Mouse (Mus musculus) midbrain, embryonic 10.5 days (tissue): Measurements from ENCODE around the gene Ppt2. TPM values are rescaled to one million over a fixed set of nuclear protein-coding genes. Genes with fewer than 3 reads are reported as not detected.

Experiments used
- DNase-seq: peaks from one replicate; pipeline ENCODE4 v3.0.0-alpha.2; 2017; ENCODE audit warnings: low spot score
- H3K27ac ChIP-seq: fragments of 300-500 bp; sonication (generic); replicated peaks from 2 replicates; pipeline ENCODE4 v1.5.1; 2016; ENCODE audit warnings: mild to moderate bottlenecking
- H3K27me3 ChIP-seq: fragments of 300-500 bp; sonication (generic); 2 replicates; pipeline ENCODE4 v1.6.1; 2016; ENCODE audit warnings: low read depth, mild to moderate bottlenecking; ENCODE audit not compliant: poor library complexity, severe bottlenecking
- H3K36me3 ChIP-seq: fragments of 300-500 bp; sonication (generic); 2 replicates; pipeline ENCODE4 v1.6.1; 2016; ENCODE audit warnings: mild to moderate bottlenecking, moderate library complexity
- H3K4me1 ChIP-seq: fragments of 300-500 bp; sonication (generic); 2 replicates; pipeline ENCODE4 v1.6.1; 2016
- H3K4me3 ChIP-seq: fragments of 300-500 bp; sonication (generic); 2 replicates; pipeline ENCODE4 v1.5.1; 2016; ENCODE audit warnings: mild to moderate bottlenecking, moderate library complexity
- H3K9me3 ChIP-seq: fragments of 300-500 bp; sonication (generic); replicated peaks from 2 replicates; pipeline ENCODE4 v1.6.1; 2016; ENCODE audit warnings: mild to moderate bottlenecking
- WGBS: fragments of 180-500 bp; shearing (Covaris S2); methylation state at CpG from one replicate; pipeline ENCODE4 v1.1.7; 2016; 5-methylcytosine and 5-hydroxymethylcytosine counted together
- polyA plus RNA-seq: library from polyadenylated mRNA; unstranded; fragments of >200 nt; fragmentation: Nextera tagmentation; extraction: Ambion mirVana; gene quantifications from 2 replicates; pipeline ENCODE4 v1.2.1, GENCODE M21; 2016

The Ppt2 gene
- polyA plus RNA-seq, 1 experiment from 2014 or later: 22.5 TPM

DNA sequence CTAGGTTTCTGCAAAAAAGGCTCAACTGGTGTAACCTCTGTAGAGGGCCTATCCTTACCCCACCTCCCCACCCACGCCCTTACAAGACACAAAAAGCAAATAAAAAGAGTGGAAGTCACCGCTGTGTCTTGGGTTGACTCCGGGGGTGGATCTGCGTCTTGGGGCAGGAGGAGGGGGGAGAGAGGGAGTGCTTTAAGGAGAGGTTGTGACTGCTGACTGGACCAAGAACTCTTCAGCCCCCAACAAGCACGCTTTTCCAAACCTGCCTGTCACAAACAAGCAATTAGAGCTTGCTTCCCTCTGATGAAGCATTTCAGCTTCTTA, 296 bp upstream of the Ppt2 start:
- Histone ChIP-seq H3K4me3 (peak overlapping the region; percentile 64), H3K27me3 (peaks cover 55% of the 10 kb centered on the region), H3K9me3 (no peaks in the 10 kb centered on the region), H3K27ac (peak overlapping the region; percentile 94), H3K4me1 (peaks cover 74% of the 10 kb centered on the region), H3K36me3 (peaks cover 11% of the 10 kb centered on the region)
- no peak for DNase-seq
- 16% methylated on average over 5 of the region's 5 CpGs for WGBS

DNA sequence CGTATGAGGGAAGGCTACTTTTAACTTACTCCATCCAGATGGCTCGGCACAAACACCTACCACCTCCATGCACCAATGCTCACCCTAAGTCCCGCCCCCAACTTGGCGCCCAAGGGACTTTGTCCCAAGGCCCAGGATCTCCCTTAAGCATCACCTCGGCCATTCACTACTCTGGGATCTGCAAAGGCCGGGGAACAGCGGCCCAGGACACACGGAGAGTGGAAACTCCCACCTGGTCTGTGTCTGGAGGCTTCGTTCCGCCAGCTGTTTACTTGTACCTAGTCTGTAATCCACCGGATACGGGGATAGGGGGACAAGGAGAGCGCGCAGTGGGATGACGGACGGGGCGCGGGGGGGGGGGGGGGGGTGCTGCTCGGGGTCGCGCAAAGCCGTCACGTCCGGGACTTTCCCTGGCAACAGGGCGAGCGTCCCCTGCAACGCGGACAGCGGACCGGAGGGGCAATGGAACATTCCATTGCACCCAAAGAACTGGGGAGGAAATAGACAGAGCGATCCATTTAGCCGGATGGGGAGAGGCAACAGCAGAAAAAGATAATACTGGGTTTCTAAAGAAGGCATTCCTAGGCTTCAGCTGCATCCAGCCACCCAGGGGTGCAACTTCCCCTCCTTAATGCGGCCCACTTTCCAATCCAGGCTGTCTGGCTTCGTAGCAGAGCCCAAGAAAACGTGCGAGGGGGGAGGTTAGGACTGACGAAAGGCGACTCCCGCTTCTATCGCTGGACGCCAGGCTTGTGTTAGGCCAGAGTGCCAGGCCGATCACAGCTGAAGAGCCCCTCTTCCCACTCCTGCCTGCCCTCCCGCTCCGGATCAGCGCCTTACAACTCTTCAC, 992 bp downstream of the Ppt2 start:
- Histone ChIP-seq H3K4me1 (peaks cover 65% of the 10 kb centered on the region), H3K27me3 (peaks cover 42% of the 10 kb centered on the region), H3K36me3 (peaks cover 24% of the 10 kb centered on the region), H3K27ac (peak overlapping the region; percentile 94), H3K9me3 (no peaks in the 10 kb centered on the region), H3K4me3 (peak overlapping the region; percentile 64)
- under 1% methylated on average over 45 of the region's 45 CpGs for WGBS
- peak; percentile 93 for DNase-seq

DNA sequence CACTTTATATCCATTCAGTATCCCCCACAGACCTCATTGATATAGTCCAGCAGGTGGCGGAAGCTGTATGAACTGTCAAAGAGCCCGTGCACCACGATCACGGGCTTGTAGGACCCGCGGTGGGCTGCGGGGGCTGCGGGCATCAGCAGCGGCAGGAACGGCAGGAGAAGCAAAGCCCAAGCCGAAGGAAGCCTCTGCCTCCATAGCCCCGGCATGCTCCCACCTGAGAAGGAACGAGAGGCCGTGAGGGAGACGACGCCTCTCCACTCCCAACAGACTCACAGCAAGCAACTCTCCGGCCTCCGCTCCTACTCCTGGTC, 1.6 kb downstream of the Ppt2 start:
- Histone ChIP-seq H3K4me1 (peaks cover 60% of the 10 kb centered on the region), H3K27ac (peak overlapping the region; percentile 94), H3K27me3 (peaks cover 36% of the 10 kb centered on the region), H3K4me3 (peak overlapping the region; percentile 64), H3K36me3 (peaks cover 30% of the 10 kb centered on the region), H3K9me3 (no peaks in the 10 kb centered on the region)
- DNase-seq: peak; percentile 54
- WGBS: 0% methylated on average over 18 of the region's 18 CpGs

DNA sequence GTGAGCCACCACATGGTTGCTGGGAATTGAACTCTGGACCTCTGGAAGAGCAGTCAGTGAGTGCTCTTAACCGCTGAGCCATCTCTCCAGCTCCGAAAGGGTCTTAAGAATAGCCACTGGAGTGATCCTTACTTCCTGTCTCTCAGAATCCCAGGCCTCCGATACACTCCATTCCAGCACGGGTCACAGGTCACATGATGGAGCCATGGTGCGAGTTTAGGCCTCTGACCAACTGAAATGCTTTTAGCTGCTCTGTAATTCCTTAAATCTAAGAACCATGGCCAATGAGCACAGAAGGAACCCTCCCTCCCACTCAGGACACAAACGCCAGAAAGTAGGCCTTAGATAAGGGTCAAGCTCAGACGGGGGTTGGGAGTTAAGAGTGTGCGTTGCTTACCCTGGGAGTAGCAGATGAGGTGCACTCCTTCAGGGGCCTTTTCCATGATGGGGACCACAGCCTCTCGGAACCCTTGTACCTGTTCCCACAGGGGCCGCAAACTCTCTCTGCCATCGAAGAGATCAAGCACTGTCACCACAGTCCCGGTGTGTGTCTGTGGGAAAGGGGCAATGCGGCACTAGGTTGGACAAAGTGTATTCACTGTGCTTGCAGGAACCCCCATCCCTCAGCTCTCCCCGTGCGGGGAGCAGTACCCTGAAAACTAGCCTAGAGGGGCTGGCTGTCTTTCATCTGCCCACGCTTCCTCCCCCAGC, 2.1 kb downstream of the Ppt2 start:
- peak overlapping the region; percentile 64 for H3K4me3 ChIP-seq

DNA sequence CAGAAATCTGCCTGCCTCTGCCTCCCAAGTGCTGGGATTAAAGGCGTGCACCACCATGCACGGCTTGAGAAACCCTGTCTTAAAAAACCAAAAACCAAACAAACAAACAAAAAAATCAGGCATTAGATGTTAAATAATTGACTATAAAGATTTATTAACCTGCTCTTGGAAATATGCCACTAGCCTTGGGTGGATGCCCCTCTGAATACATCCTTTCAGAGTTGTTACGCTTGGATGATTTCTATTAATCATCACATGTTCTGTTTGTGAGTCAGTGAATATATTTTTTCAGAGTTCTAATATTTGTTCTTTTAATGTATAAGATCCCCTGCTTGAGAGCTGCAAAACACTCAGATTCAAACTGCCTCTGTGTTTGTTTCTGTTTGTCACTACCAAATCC, 3.3 kb downstream of the Ppt2 start:
- peaks cover 19% of the 10 kb centered on the region for H3K27me3 ChIP-seq
- WGBS: 94% methylated on average over 3 of the region's 3 CpGs
- DNase-seq: no peak
- peaks cover 42% of the 10 kb centered on the region for H3K4me1 ChIP-seq
- no peak overlapping the region for H3K4me3 ChIP-seq
- no peaks in the 10 kb centered on the region for H3K9me3 ChIP-seq
- no peak overlapping the region for H3K27ac ChIP-seq
- H3K36me3 ChIP-seq: peaks cover 43% of the 10 kb centered on the region

More for the DNA sequence above, 2.1 kb downstream of the Ppt2 start:
- H3K27me3 ChIP-seq: peaks cover 31% of the 10 kb centered on the region
- peaks cover 35% of the 10 kb centered on the region for H3K36me3 ChIP-seq
- H3K9me3 ChIP-seq: no peaks in the 10 kb centered on the region
- peak overlapping the region; percentile 94 for H3K27ac ChIP-seq
- peaks cover 54% of the 10 kb centered on the region for H3K4me1 ChIP-seq
- no peak for DNase-seq
- WGBS: 53% methylated on average over 16 of the region's 16 CpGs

DNA sequence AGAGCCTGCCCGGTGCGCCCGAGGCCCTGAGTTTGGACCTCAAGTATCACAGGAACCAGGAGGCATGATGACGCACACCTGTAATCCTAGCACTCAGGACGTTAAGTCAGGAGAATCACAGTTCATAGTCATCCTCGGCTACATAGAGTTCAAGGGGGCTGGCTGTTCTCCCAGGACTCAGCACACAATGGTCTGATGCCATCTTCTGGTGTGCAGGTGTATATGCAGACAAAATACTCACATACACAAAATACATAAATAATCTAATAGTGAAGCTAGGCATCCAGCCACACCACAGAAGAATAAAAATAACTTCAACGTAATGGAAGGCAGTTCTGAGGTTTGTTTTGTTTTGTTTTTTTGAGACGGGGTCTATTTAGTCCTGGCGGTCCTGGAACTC, 5.1 kb downstream of the Ppt2 start:
- 92% methylated on average over 9 of the region's 9 CpGs for WGBS
- no peak overlapping the region for H3K4me3 ChIP-seq
- H3K4me1 ChIP-seq: peaks cover 24% of the 10 kb centered on the region
- H3K36me3 ChIP-seq: peaks cover 44% of the 10 kb centered on the region
- H3K9me3 ChIP-seq: no peaks in the 10 kb centered on the region
- H3K27ac ChIP-seq: no peak overlapping the region
- peaks cover under 1% of the 10 kb centered on the region; the same call in 1 of the 2 replicates for H3K27me3 ChIP-seq
- no peak for DNase-seq

DNA sequence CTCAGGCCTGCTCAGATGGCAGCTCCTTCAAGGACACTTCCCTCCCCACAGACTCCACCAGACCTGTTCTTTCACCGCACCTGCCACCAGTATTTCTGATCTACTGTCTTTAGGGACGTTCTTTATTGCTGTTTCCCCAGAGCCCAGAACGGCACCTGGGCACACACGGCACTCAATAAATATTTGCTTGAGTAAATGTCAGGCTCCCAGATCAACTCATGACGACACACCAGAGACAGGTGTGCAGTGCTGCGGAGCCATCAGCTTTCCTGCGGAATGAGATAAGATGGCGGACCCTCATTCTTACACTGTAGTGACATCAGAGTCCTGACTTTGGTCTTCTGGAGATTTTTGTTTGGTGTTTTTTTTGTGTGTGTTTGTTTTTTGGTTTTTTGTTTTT, 7.3 kb downstream of the Ppt2 start:
- 94% methylated on average over 8 of the region's 8 CpGs for WGBS
- H3K27ac ChIP-seq: no peak overlapping the region
- peaks cover 61% of the 10 kb centered on the region for H3K36me3 ChIP-seq

DNA sequence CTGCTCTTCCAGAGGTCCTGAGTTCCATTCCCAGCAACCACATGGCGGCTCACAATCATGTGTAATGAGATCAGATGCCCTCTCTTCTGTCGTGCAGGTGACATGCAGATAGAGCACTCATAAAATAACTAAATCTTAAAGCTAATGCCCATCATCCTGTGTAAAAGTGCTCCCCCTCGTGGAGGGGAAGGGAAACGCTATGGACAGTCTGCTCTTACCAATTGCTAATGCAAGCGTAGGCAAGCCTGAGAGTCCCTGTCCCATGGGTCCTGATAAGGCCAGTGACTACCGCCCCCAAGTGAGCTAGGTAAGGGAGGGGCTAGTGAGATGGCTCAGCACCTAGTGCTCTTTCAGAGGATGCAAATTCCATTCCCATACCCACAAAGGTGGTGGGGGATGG, 9.3 kb downstream of the Ppt2 start:
- Histone ChIP-seq H3K4me3 (no peak overlapping the region), H3K27me3 (no peaks in the 10 kb centered on the region), H3K36me3 (peaks cover 70% of the 10 kb centered on the region), H3K27ac (no peak overlapping the region), H3K9me3 (no peaks in the 10 kb centered on the region), H3K4me1 (peaks cover 10% of the 10 kb centered on the region)
- peak; percentile 64 for DNase-seq
- 19% methylated on average over 6 of the region's 6 CpGs for WGBS

More for the DNA sequence above, 7.3 kb downstream of the Ppt2 start:
- H3K4me1 ChIP-seq: peaks cover 8% of the 10 kb centered on the region
- DNase-seq: no peak
- H3K9me3 ChIP-seq: no peaks in the 10 kb centered on the region
- no peaks in the 10 kb centered on the region for H3K27me3 ChIP-seq
- no peak overlapping the region for H3K4me3 ChIP-seq

DNA sequence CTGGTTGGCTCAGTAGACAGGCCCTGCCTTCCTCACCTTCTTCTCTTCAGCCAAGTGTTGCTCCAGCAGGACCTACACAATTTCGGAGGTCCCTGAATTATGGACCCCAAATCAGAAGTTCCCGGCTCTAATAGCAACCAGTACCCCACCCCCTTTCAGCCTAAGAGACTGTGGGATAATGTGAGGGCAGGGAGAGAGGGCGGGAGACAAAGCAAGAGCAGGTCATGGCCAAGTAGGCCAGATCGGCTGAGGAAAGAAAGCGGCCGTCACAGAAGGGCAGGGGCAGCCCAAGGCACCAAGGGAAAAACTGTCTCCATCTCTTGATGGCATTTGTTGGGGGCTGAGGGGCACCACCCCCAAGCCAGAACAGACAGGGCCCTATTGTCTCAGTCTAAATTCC, 12.4 kb downstream of the Ppt2 start, which contains the start of gene Egfl8:
TSS of gene Egfl8 (minus strand) at position 101 of the 400 bp plus-strand sequence.
- H3K9me3 ChIP-seq: no peaks in the 10 kb centered on the region
- peaks cover 10% of the 10 kb centered on the region for H3K4me1 ChIP-seq
- peaks cover 72% of the 10 kb centered on the region for H3K36me3 ChIP-seq
- WGBS: 72% methylated on average over 6 of the region's 6 CpGs
- DNase-seq: no peak
- H3K27me3 ChIP-seq: no peaks in the 10 kb centered on the region
- H3K4me3 ChIP-seq: no peak within 1 kb of the TSS
- H3K27ac ChIP-seq: peak within 1 kb of the TSS; percentile 53; the same call in 1 of the 2 replicates

DNA sequence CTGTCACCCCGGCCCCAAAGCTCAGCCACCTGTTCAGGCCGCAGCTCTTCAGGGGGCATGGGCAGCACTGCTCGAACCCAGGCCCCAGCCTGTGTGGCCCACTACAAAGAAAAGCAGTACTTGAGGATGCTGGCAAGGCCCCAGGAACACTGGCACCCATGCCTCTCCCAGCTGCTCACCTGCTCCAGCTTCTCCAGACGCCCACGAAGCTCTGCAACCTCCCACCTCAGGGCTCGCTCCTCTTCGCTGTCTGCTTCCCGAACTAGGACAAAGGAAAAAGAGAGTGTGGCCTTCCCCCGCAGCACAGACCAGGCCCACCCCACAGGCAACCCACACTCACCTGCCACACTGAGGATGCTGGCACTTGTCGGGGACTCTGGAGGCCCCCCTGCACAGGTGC, 14.5 kb downstream of the Ppt2 start:
- peaks cover 11% of the 10 kb centered on the region for H3K4me1 ChIP-seq
- peak overlapping the region; percentile 11; the same call in 1 of the 2 replicates for H3K4me3 ChIP-seq
- 90% methylated on average over 10 of the region's 10 CpGs for WGBS
- H3K27me3 ChIP-seq: no peaks in the 10 kb centered on the region
- H3K27ac ChIP-seq: no peak overlapping the region
- H3K9me3 ChIP-seq: no peaks in the 10 kb centered on the region
- no peak for DNase-seq
- H3K36me3 ChIP-seq: peaks cover 78% of the 10 kb centered on the region

DNA sequence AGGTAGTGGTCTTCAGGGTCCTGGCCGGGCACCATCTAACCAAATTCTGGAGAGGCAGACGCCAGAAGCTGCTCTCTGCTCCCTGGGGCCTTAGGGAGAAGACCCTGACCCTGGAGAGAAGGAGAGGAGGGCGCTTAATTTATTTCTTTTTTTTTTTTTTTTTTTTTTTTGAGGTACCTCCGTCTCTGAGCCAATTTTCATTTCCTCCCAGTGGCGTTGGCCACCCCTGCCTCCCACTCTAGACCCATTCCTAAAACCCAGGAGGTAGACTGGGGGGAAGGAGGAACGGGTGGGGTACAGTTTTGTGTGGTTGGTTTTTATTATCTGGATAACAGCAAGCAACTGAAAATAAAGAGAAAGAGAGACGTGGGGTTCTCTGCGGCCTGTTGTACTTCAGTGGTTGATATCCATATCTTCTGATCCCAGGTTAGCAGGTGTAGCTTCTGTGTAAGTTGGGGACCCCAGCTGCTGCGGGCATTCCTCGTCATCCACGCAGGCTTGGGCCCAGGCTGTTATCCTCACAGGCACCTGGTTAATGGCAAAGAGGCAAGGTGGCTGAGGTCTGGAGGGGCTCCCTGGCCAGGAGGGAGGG, 15.2 kb downstream of the Ppt2 start:
- Histone ChIP-seq H3K9me3 (no peaks in the 10 kb centered on the region), H3K4me1 (peaks cover 16% of the 10 kb centered on the region), H3K27me3 (no peaks in the 10 kb centered on the region), H3K27ac (no peak overlapping the region), H3K36me3 (peaks cover 83% of the 10 kb centered on the region), H3K4me3 (no peak overlapping the region)
- WGBS: 92% methylated on average over 11 of the region's 11 CpGs
- no peak for DNase-seq

DNA sequence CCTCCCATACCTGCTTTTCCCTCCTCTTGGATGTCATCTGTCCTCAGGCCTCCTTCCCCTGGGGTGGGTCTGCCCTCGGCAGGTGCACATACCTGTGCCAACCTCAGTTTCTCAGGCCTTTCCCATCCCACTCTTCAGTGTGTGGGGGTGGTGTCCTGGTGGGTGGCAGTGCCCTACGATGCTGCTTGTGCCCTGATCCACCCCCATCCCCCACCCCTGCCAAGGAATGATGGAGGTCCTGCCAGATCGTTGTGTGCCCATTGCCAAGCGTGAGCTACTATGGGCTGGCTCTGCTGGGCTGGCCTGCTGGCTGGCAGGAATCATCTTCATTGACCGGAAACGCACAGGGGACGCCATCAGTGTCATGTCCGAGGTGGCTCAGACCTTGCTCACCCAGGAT, 17.3 kb downstream of the Ppt2 start:
- no peak overlapping the region for H3K4me3 ChIP-seq
- H3K9me3 ChIP-seq: no peaks in the 10 kb centered on the region
- peaks cover 76% of the 10 kb centered on the region for H3K36me3 ChIP-seq
- WGBS: 93% methylated on average over 8 of the region's 8 CpGs
- no peak for DNase-seq
- no peak overlapping the region for H3K27ac ChIP-seq
- H3K4me1 ChIP-seq: peaks cover 31% of the 10 kb centered on the region
- no peaks in the 10 kb centered on the region for H3K27me3 ChIP-seq

DNA sequence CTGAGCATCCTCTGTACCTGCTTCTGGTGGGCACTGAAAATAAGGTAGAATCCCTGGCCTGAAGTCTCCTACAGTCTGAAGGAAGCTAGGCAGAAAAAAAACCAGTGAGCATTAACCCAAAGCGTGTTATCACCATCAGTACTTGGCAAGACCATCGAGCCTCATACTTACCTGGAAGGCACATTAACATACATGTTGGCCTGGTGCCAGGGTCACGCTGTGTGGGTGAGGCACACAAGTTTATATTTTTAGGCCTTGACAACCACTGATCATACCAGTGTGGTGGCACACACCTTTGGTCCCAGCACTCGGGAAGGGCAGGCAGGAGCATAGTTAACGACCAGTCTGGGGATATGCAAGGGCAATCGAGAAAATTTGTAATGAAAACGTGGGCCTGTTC, 20.3 kb downstream of the Ppt2 start:
- Histone ChIP-seq H3K4me1 (peaks cover 42% of the 10 kb centered on the region), H3K9me3 (no peaks in the 10 kb centered on the region), H3K27me3 (no peaks in the 10 kb centered on the region), H3K4me3 (0 out of 2 replicates have a peak overlapping the region, but pooled peaks have one; percentile 98), H3K27ac (no peak overlapping the region), H3K36me3 (peaks cover 47% of the 10 kb centered on the region)
- DNase-seq: no peak
- WGBS: 94% methylated on average over 7 of the region's 7 CpGs
